8 mouse cellular contexts compared by ENCODE assay signal in genomic region chrX:41911390-41912060, GRCm38 (mm10). TPM values are rescaled to one million over a fixed set of nuclear protein-coding genes. Genes with fewer than 3 reads are reported as not detected.
DNase-seq lines count a peak whose midpoint lies in the region; ATAC-seq and TF ChIP-seq lines count a peak whose summit lies in the region.

No protein-coding gene starts in this region.

- 18% methylated on average over 49 of the region's 59 CpGs for WGBS in embryonic facial prominence, embryonic 13.5 days
- 16% methylated on average over 35 of the region's 59 CpGs for WGBS in limb, embryonic 14.5 days
- WGBS in midbrain, postnatal 0 days, result 17% methylated on average over 37 of the region's 59 CpGs

- peak; percentile 43; the same call in 1 of the 2 replicates for TF ChIP-seq POLR2A in limb, embryonic 14.5 days (IDR thresholded peaks at IDR 0.05; ENCODE audit: borderline replicate concordance, extremely low read depth, insufficient read depth, insufficient read length)

- no peaks in the 10 kb centered on the region for H3K9me3 ChIP-seq in embryonic facial prominence, embryonic 13.5 days
- H3K9me3 ChIP-seq in limb, embryonic 14.5 days (ENCODE audit: control insufficient read depth, low read length), result no peaks in the 10 kb centered on the region
- no peaks in the 10 kb centered on the region for H3K9me3 ChIP-seq in midbrain, postnatal 0 days (ENCODE audit: low read length)

- DNase-seq in 3134 (ENCODE audit: extremely low read depth, insufficient read length, low spot score), result peak; percentile 88
- DNase-seq in adrenal gland, postnatal 36 days, result peak; percentile 89 to 93
- peak; percentile 86 for DNase-seq in heart, adult 8-10 months (ENCODE audit: low spot score)
- DNase-seq in kidney, adult 9 months, result peak; percentile 90
- peak; percentile 86 for DNase-seq in limb, embryonic 14.5 days (ENCODE audit: low spot score)
- peak; percentile 86 for DNase-seq in midbrain, postnatal 0 days (ENCODE audit: low spot score)
- peak; percentile 71 to 83 for DNase-seq in spleen, postnatal 14 days (ENCODE audit: low spot score in 2 of 2)

- peak overlapping the region; percentile 90 for H3K27ac ChIP-seq in embryonic facial prominence, embryonic 13.5 days
- peak overlapping the region; percentile 82 for H3K27ac ChIP-seq in limb, embryonic 14.5 days (replicated peaks; ENCODE audit: low read depth, low read length)
- H3K27ac ChIP-seq in midbrain, postnatal 0 days (ENCODE audit: low read depth, low read length), result peak overlapping the region; percentile 73

- peak; percentile 89 for ATAC-seq in embryonic facial prominence, embryonic 13.5 days (ENCODE audit: insufficient number of reproducible peaks, insufficient read depth, low FRiP score, low TSS enrichment, low read depth)
- ATAC-seq in limb, embryonic 14.5 days (ENCODE audit: low FRiP score, low read depth), result peak; percentile 97
- peak; percentile 98 for ATAC-seq in midbrain, postnatal 0 days (ENCODE audit: low FRiP score)

- H3K27me3 ChIP-seq in embryonic facial prominence, embryonic 13.5 days, result no peaks in the 10 kb centered on the region
- H3K27me3 ChIP-seq in limb, embryonic 14.5 days (ENCODE audit: control insufficient read depth, insufficient read depth, low read length), result no peaks in the 10 kb centered on the region
- H3K27me3 ChIP-seq in midbrain, postnatal 0 days (ENCODE audit: insufficient read depth, low read length), result no peaks in the 10 kb centered on the region

- no peaks in the 10 kb centered on the region for H3K4me1 ChIP-seq in embryonic facial prominence, embryonic 13.5 days
- H3K4me1 ChIP-seq in limb, embryonic 14.5 days (ENCODE audit: control insufficient read depth, insufficient read depth, low read length), result no peaks in the 10 kb centered on the region
- H3K4me1 ChIP-seq in midbrain, postnatal 0 days (ENCODE audit: insufficient read depth, low read length), result no peaks in the 10 kb centered on the region

- H3K9ac ChIP-seq in embryonic facial prominence, embryonic 13.5 days, result peak overlapping the region; percentile 77
- H3K9ac ChIP-seq in limb, embryonic 14.5 days (ENCODE audit: low read depth, low read length, severe bottlenecking), result peak overlapping the region; percentile 69
- H3K9ac ChIP-seq in midbrain, postnatal 0 days (replicated peaks; ENCODE audit: low read length, poor library complexity, severe bottlenecking), result peak overlapping the region; percentile 65

- peak overlapping the region; percentile 59 for H3K4me2 ChIP-seq in embryonic facial prominence, embryonic 13.5 days
- H3K4me2 ChIP-seq in limb, embryonic 14.5 days (replicated peaks; ENCODE audit: low read depth, low read length, severe bottlenecking), result peak overlapping the region; percentile 51
- H3K4me2 ChIP-seq in midbrain, postnatal 0 days (ENCODE audit: low read depth, low read length, poor library complexity, severe bottlenecking), result peak overlapping the region; percentile 67

- H3K36me3 ChIP-seq in embryonic facial prominence, embryonic 13.5 days, result no peaks in the 10 kb centered on the region
- no peaks in the 10 kb centered on the region for H3K36me3 ChIP-seq in limb, embryonic 14.5 days (ENCODE audit: control insufficient read depth, insufficient read depth, low read length)
- no peaks in the 10 kb centered on the region for H3K36me3 ChIP-seq in midbrain, postnatal 0 days (ENCODE audit: insufficient read depth, low read length)

- H3K4me3 ChIP-seq in embryonic facial prominence, embryonic 13.5 days, result peak overlapping the region; percentile 63
- peak overlapping the region; percentile 63 for H3K4me3 ChIP-seq in limb, embryonic 14.5 days (replicated peaks; ENCODE audit: low read length)
- H3K4me3 ChIP-seq in midbrain, postnatal 0 days (ENCODE audit: low read depth, low read length), result peak overlapping the region; percentile 53

- TF ChIP-seq CTCF in midbrain, postnatal 0 days (IDR thresholded peaks at IDR 0.05), result no peak

RNA-seq across cellular contexts. Expression of gene Thoc2, which starts 8.9 kb away (rescaled TPM):
- total RNA-seq in adrenal gland, postnatal 36 days (2021), result 10 to 100 TPM; 56.4 to 67.3 TPM
- polyA plus RNA-seq in embryonic facial prominence, embryonic 13.5 days (2015; fragmentation: Nextera tagmentation; extraction: Ambion mirVana), result 96.1 and 105 TPM in 2 replicates
- 10 to 100 TPM; 19.5 to 31.6 (median 29.7) TPM for total RNA-seq in heart, adult 8-10 months (2022)
- 53.7 and 60.0 TPM in 2 replicates for polyA plus RNA-seq in limb, embryonic 14.5 days (2012; rRNA removed)
- 84.4 and 96.4 TPM in 2 replicates for polyA plus RNA-seq in limb, embryonic 14.5 days (2014; fragmentation: Nextera tagmentation; extraction: Ambion mirVana)
- total RNA-seq in midbrain, postnatal 0 days (2014; rRNA removed), result 45.8 and 64.8 TPM in 2 replicates
- 63.6 and 70.0 TPM in 2 replicates for polyA plus RNA-seq in midbrain, postnatal 0 days (2015; fragmentation: Nextera tagmentation; extraction: Ambion mirVana)

Comparison
In these comparisons a context has a peak if more than half of its experiments do, and no peak if none do; other contexts are left out.
1. Peak in every context shown above with its lines: DNase-seq, ATAC-seq, H3K4me3 ChIP-seq and H3K27ac ChIP-seq.